Mouse (Mus musculus): Measurements from ENCODE around the gene Thra. TPM values are rescaled to one million over a fixed set of nuclear protein-coding genes. Genes with fewer than 3 reads are reported as not detected.

Gene Thra
- polyA plus RNA-seq, 1 experiment from 2014 or later, result 41.4 TPM

DNA sequence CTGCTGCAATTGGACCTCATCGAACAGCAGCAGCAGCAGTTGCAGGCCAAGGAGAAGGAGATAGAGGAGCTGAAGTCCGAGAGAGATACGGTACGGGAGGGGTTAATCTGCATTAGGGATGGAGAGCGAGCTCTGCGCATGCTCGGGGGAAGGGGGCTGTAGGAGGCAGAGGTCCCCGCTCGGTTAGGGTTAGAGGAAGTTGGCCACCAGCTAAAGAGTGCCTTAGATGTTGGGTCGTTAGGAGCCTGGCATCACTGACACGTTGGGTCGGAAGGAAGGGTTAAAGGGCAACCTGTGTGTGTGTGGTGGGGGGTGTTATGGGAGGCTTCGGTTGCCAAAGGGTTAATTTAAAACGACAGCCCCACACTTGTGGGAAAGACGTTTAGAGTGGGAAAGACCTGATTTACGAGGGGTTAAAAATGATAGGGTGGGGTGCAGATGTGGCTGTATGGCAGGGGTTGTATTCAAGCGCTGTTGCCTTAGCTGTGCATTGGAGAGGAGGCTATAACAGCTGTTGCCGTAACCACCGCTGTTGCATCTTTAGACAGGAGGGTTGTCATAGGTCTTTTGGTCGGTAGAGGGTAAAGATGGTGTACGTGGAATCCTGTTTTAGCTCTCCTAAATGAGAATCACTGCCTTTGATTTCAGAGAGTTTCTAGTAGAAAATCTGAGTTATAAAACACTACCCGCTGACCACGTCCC lies 56.2 kb downstream of the Thra start:
- WGBS, result 6% methylated on average over 23 of the region's 23 CpGs
- peak overlapping the region; percentile 100 for H3K4me3 ChIP-seq (ENCODE audit: low read depth, low read length)
- H3K4me2 ChIP-seq (replicated peaks; ENCODE audit: low read depth, low read length), result peak overlapping the region; percentile 84
- H3K27me3 ChIP-seq (ENCODE audit: control insufficient read depth, insufficient read depth, low read length), result no peaks in the 10 kb centered on the region
- peak overlapping the region; percentile 100 for H3K27ac ChIP-seq (ENCODE audit: low read depth, low read length)
- H3K9ac ChIP-seq (ENCODE audit: low read depth, low read length), result peak overlapping the region; percentile 100
- H3K36me3 ChIP-seq (ENCODE audit: control insufficient read depth, insufficient read depth, low read length), result peaks cover 5% of the 10 kb centered on the region; the same call in 1 of the 2 replicates
- DNase-seq (ENCODE audit: low spot score) (peak; percentile 90), ATAC-seq (ENCODE audit: low FRiP score) (peak; percentile 51; the same call in 1 of the 2 replicates)
- peaks cover 13% of the 10 kb centered on the region for H3K4me1 ChIP-seq (replicated peaks; ENCODE audit: control insufficient read depth, insufficient read depth, low read length)
- H3K9me3 ChIP-seq (ENCODE audit: control insufficient read depth, low read length), result no peaks in the 10 kb centered on the region

DNA sequence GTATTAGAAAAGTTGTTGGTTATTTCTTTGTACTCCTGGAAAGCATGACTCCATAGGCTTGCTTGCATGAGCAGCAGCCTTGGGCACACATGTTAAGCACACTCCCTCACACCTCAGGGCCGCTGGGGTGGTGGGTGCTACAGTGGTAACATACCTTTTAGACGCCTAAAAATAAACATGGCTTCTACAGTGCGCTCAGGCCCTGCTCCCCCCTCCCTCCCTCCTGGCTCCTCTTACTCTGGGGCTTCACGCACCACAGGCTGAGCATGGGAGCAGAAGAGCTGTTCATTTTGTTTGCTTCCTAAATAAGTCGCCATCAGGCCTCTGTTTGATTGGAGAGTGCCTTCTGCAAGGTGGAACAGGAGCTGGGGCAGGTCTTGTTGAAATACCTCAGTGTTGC lies 56.9 kb downstream of the Thra start:
- peaks cover 5% of the 10 kb centered on the region; the same call in 1 of the 2 replicates for H3K36me3 ChIP-seq (ENCODE audit: control insufficient read depth, insufficient read depth, low read length)
- H3K27me3 ChIP-seq (ENCODE audit: control insufficient read depth, insufficient read depth, low read length), result no peaks in the 10 kb centered on the region
- H3K27ac ChIP-seq (ENCODE audit: low read depth, low read length), result no peak overlapping the region
- 23% methylated on average over 5 of the region's 5 CpGs for WGBS
- H3K4me2 ChIP-seq (replicated peaks; ENCODE audit: low read depth, low read length), result peak overlapping the region; percentile 84
- DNase-seq (ENCODE audit: low spot score), result peak; percentile 8
- H3K9ac ChIP-seq (ENCODE audit: low read depth, low read length), result peak overlapping the region; percentile 100
- ATAC-seq (ENCODE audit: low FRiP score), result no peak
- peak overlapping the region; percentile 100 for H3K4me3 ChIP-seq (ENCODE audit: low read depth, low read length)
- H3K9me3 ChIP-seq (ENCODE audit: control insufficient read depth, low read length), result no peaks in the 10 kb centered on the region
- H3K4me1 ChIP-seq (replicated peaks; ENCODE audit: control insufficient read depth, insufficient read depth, low read length), result peaks cover 13% of the 10 kb centered on the region

- ATAC-seq (ENCODE audit: low FRiP score) (no peak), DNase-seq (ENCODE audit: low spot score) (no peak)
- Histone ChIP-seq H3K27ac (ENCODE audit: low read depth, low read length) (no peak overlapping the region), H3K27me3 (ENCODE audit: control insufficient read depth, insufficient read depth, low read length) (no peaks in the 10 kb centered on the region), H3K4me2 (replicated peaks; ENCODE audit: low read depth, low read length) (peak overlapping the region; percentile 84), H3K9me3 (ENCODE audit: control insufficient read depth, low read length) (no peaks in the 10 kb centered on the region), H3K4me1 (replicated peaks; ENCODE audit: control insufficient read depth, insufficient read depth, low read length) (peaks cover 9% of the 10 kb centered on the region), H3K4me3 (ENCODE audit: low read depth, low read length) (peak overlapping the region; percentile 100), H3K36me3 (ENCODE audit: control insufficient read depth, insufficient read depth, low read length) (peaks cover 5% of the 10 kb centered on the region; the same call in 1 of the 2 replicates), H3K9ac (ENCODE audit: low read depth, low read length) (peak overlapping the region; percentile 100)
- WGBS, result 65% methylated on average over 4 of the region's 4 CpGs
Observed at GRCm38 (mm10) chr11:98797909-98798308, 57.5 kb downstream of the Thra start.

GRCm38 (mm10) chr11:98804605-98805004 lies 64.2 kb downstream of the Thra start, which contains the start of gene Casc3:
Casc3 (plus strand) TSS chr11:98804905.
- H3K9ac ChIP-seq (ENCODE audit: low read depth, low read length), result no peak within 1 kb of the TSS
- no peak for DNase-seq (ENCODE audit: low spot score)
- no peak for ATAC-seq (ENCODE audit: low FRiP score)
- H3K4me1 ChIP-seq (replicated peaks; ENCODE audit: control insufficient read depth, insufficient read depth, low read length), result no peaks in the 10 kb centered on the region
- H3K27me3 ChIP-seq (ENCODE audit: control insufficient read depth, insufficient read depth, low read length), result no peaks in the 10 kb centered on the region
- H3K4me3 ChIP-seq (ENCODE audit: low read depth, low read length), result no peak within 1 kb of the TSS
- 94% methylated on average over 5 of the region's 5 CpGs for WGBS
- no peak within 1 kb of the TSS for H3K4me2 ChIP-seq (replicated peaks; ENCODE audit: low read depth, low read length)
- no peaks in the 10 kb centered on the region for H3K9me3 ChIP-seq (ENCODE audit: control insufficient read depth, low read length)
- no peak within 1 kb of the TSS for H3K27ac ChIP-seq (ENCODE audit: low read depth, low read length)
- H3K36me3 ChIP-seq (ENCODE audit: control insufficient read depth, insufficient read depth, low read length), result peaks cover 18% of the 10 kb centered on the region

DNA sequence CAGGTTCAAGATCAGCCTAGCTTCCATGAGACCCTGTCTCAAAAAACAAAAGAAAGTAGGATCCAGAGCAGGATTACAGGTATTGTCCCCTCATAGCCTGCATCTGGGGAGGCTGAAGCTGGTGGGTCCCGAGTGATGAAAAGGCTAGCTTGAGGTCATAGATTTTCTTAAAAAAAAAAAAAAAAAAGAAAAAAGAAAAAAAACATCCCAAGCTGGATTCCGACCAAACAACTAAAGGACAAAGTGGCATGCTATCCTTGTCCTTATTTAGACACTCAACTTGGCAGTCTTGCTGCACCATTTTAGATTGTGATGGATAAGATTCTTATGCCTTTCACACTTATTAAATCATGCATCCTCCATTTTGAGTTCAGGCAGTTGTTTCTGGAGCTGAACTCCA lies 68.0 kb downstream of the Thra start:
- WGBS, result 87% methylated on average over 2 of the region's 2 CpGs
- ATAC-seq (ENCODE audit: low FRiP score) (no peak), DNase-seq (ENCODE audit: low spot score) (no peak)

DNA sequence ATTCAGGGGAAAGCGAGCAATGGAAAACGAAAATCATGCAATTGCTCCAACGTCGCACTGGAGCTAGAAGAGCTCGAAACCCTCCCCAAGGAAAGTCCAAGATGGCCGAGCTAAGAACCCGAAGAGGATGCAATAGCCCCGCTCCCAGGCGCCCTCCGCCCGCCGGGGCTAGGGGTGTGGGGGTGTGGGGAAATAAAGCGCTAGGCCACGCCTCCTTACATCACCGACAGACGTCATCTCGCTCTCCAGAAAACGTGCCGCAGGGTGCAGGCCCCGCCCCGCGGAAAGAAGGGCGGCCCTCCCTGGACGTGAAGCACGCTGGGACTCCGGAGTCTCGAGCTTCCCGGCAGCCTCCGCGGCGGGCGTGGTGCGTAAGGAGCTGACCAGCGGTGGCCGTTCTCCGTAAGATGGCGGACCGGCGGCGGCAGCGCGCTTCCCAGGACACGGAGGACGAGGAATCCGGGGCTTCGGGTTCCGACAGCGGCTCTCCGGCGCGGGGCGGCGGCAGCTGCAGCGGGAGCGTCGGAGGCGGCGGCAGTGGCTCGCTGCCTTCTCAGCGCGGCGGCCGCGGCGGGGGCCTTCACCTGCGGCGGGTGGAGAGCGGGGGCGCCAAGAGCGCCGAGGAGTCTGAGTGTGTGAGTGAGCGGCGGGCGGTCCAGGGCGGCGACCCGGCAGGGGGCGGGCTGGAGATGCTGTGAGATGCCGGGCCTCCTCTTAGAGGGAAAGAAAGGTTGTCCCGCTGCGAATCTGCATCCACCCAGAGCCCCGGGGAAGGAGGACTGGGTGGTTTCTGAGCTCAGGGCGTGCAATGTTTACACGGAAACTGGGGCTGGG lies 69.2 kb downstream of the Thra start:
- Histone ChIP-seq H3K36me3 (ENCODE audit: control insufficient read depth, insufficient read depth, low read length) (0 out of 2 replicates have a peak, but pooled peaks cover 7% of the 10 kb centered on the region), H3K4me1 (replicated peaks; ENCODE audit: control insufficient read depth, insufficient read depth, low read length) (0 out of 2 replicates have a peak, but pooled peaks cover 2% of the 10 kb centered on the region), H3K4me3 (ENCODE audit: low read depth, low read length) (peak overlapping the region; percentile 92), H3K27ac (ENCODE audit: low read depth, low read length) (peak overlapping the region; percentile 96), H3K27me3 (ENCODE audit: control insufficient read depth, insufficient read depth, low read length) (no peaks in the 10 kb centered on the region), H3K4me2 (replicated peaks; ENCODE audit: low read depth, low read length) (peak overlapping the region; percentile 82), H3K9ac (ENCODE audit: low read depth, low read length) (peak overlapping the region; percentile 96), H3K9me3 (ENCODE audit: control insufficient read depth, low read length) (no peaks in the 10 kb centered on the region)
- peak; percentile 98 for DNase-seq (ENCODE audit: low spot score)
- WGBS, result under 1% methylated on average over 80 of the region's 84 CpGs
- ATAC-seq (ENCODE audit: low FRiP score), result peak; percentile 98

More for the DNA sequence above, 68.0 kb downstream of the Thra start:
- Histone ChIP-seq H3K9me3 (ENCODE audit: control insufficient read depth, low read length) (no peaks in the 10 kb centered on the region), H3K4me2 (replicated peaks; ENCODE audit: low read depth, low read length) (no peak overlapping the region), H3K27me3 (ENCODE audit: control insufficient read depth, insufficient read depth, low read length) (no peaks in the 10 kb centered on the region), H3K36me3 (ENCODE audit: control insufficient read depth, insufficient read depth, low read length) (peaks cover 15% of the 10 kb centered on the region; the same call in 1 of the 2 replicates), H3K27ac (ENCODE audit: low read depth, low read length) (no peak overlapping the region), H3K4me3 (ENCODE audit: low read depth, low read length) (no peak overlapping the region), H3K9ac (ENCODE audit: low read depth, low read length) (no peak overlapping the region), H3K4me1 (replicated peaks; ENCODE audit: control insufficient read depth, insufficient read depth, low read length) (0 out of 2 replicates have a peak, but pooled peaks cover 2% of the 10 kb centered on the region)

DNA sequence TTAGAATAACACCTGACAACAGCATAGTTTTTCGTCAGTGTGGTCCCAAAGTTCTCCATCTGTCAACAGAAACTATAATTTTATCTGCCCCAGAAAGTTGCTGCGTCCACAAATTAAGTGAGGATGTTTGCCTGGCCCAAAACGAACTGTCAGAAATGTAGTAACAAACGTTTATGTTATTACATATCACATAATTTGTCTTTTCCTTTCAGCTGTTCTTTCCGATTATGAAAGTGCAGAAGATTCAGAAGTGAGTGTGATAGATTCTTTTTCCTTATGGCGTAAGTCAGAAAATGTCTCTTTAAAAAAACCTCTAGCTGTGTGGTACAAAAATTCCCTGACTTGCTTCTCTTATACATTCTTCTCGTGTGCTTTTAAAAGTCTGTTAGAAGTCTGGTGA lies 70.2 kb downstream of the Thra start:
- DNase-seq (ENCODE audit: low spot score), result no peak
- Histone ChIP-seq H3K27me3 (ENCODE audit: control insufficient read depth, insufficient read depth, low read length) (no peaks in the 10 kb centered on the region), H3K9me3 (ENCODE audit: control insufficient read depth, low read length) (no peaks in the 10 kb centered on the region), H3K4me2 (replicated peaks; ENCODE audit: low read depth, low read length) (peak overlapping the region; percentile 82), H3K4me1 (replicated peaks; ENCODE audit: control insufficient read depth, insufficient read depth, low read length) (0 out of 2 replicates have a peak, but pooled peaks cover 2% of the 10 kb centered on the region), H3K4me3 (ENCODE audit: low read depth, low read length) (peak overlapping the region; percentile 92), H3K27ac (ENCODE audit: low read depth, low read length) (no peak overlapping the region), H3K36me3 (ENCODE audit: control insufficient read depth, insufficient read depth, low read length) (0 out of 2 replicates have a peak, but pooled peaks cover 2% of the 10 kb centered on the region), H3K9ac (ENCODE audit: low read depth, low read length) (peak overlapping the region; percentile 96; the same call in 1 of the 2 replicates)
- ATAC-seq (ENCODE audit: low FRiP score), result no peak
- 84% methylated on average over 7 of the region's 7 CpGs for WGBS

DNA sequence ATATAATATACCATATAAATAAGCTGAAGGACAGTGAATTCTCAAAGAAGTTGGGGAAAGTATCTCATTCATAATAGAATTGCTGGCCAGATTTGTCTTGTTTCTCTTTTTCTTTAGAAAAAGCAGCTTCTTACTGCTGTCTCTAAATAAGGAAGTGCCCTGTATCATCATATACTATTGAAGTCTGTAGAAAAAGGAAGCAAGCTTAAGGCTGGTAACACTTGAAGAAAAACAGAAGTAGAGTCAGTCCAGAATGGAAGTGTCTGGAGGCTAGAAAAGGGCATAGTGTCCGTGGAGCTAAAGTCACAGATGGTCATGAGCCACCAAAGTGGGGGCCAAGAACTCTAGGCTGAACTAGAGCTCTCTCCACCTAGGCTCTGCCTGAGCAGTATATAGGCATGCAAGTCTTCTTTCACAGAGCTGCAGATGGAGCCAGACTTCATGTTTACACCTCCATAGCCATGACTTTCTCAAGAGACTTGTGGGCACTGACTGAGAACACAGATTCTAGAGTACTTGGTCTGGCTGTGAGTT lies 76.3 kb downstream of the Thra start:
- WGBS, result 96% methylated on average over 1 of the region's 1 CpGs
- Histone ChIP-seq H3K4me3 (ENCODE audit: low read depth, low read length) (no peak overlapping the region), H3K27me3 (ENCODE audit: control insufficient read depth, insufficient read depth, low read length) (no peaks in the 10 kb centered on the region), H3K27ac (ENCODE audit: low read depth, low read length) (no peak overlapping the region), H3K9me3 (ENCODE audit: control insufficient read depth, low read length) (no peaks in the 10 kb centered on the region), H3K9ac (ENCODE audit: low read depth, low read length) (no peak overlapping the region), H3K4me2 (replicated peaks; ENCODE audit: low read depth, low read length) (no peak overlapping the region), H3K36me3 (ENCODE audit: control insufficient read depth, insufficient read depth, low read length) (peaks cover 22% of the 10 kb centered on the region), H3K4me1 (replicated peaks; ENCODE audit: control insufficient read depth, insufficient read depth, low read length) (no peaks in the 10 kb centered on the region)
- ATAC-seq (ENCODE audit: low FRiP score), result no peak
- DNase-seq (ENCODE audit: low spot score), result no peak

Measured in hindbrain, embryonic 11.5 days (tissue).